Mouse (Mus musculus): ENCODE results near the gene Dclk3.

DNA sequence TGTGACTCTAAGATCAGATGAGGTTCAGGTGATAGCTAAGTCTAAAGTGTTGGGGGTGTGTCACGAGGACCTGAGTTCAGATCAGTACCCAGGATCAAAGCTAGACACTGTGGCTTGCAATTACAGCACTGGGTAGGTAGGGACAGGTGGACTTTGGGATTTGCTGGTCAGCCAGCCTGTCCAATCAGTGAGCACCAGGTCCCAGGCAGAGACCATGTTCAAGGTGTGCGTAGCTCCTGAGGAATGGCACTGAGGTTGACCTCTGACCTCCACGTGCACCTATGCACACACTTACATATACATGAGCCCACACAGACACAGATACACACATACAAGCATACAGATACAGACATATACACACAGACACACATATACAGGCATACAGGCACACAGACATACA lies 76.7 kb downstream of the Dclk3 start:
- TF ChIP-seq CTCF (IDR thresholded peaks at IDR 0.05; ENCODE audit: insufficient read depth, low read depth, low read length) (no peak), POLR2A (IDR thresholded peaks at IDR 0.05; ENCODE audit: insufficient read depth, low read depth, low read length) (no peak)
